ENCODE assay signal across 9 mouse cellular contexts in the genomic region with DNA sequence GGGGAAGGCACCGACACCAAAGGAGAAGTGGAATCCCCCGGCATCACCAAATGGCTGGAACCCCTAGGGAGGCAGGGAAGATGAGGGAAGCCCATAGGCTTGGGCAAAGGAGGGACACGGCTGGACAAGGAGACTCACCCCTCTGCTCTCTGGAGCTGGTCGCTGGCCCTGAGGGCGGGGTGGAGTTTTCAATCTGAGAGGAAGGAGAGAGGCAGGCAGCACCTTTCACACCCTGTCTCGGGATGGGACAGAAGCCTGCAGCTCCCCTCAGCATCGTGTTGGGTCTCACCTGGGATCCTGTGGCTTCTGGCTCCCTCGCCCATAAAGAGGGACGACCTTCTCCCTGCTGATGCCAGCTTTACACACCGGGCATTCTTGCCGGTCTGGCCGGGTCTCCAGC. TPM values are rescaled to one million over a fixed set of nuclear protein-coding genes. Genes with fewer than 3 reads are reported as not detected.
DNase-seq lines count a peak whose midpoint lies in the region; ATAC-seq and TF ChIP-seq lines count a peak whose summit lies in the region.
"Had no signal": no experiment of that assay in that cellular context is flagged by ENCODE, and none has a peak within 500 bp of the region (broad histone marks: within the 10 kb centered on the region; RNA-seq: fewer than 3 reads in every experiment).

No protein-coding gene starts in this region.

- WGBS in forebrain, embryonic 10.5 days = 92% methylated on average over 12 of the region's 12 CpGs
- 90% methylated on average over 12 of the region's 12 CpGs for WGBS in forebrain, embryonic 16.5 days
- 57% methylated on average over 12 of the region's 12 CpGs for WGBS in lung, postnatal 0 days
- WGBS in hindbrain, embryonic 14.5 days = 91% methylated on average over 12 of the region's 12 CpGs
- 90% methylated on average over 12 of the region's 12 CpGs for WGBS in midbrain, embryonic 15.5 days

- peaks cover 27% of the 10 kb centered on the region for H3K36me3 ChIP-seq in forebrain, embryonic 10.5 days (replicated peaks)
- H3K36me3 ChIP-seq in forebrain, embryonic 16.5 days (ENCODE audit: control insufficient read depth, insufficient read depth) = peaks cover 8% of the 10 kb centered on the region
- H3K36me3 ChIP-seq in lung, postnatal 0 days (ENCODE audit: insufficient read depth, low read length) = no peaks in the 10 kb centered on the region
- H3K36me3 ChIP-seq in hindbrain, embryonic 14.5 days (replicated peaks; ENCODE audit: control insufficient read depth, insufficient read depth) = peaks cover 12% of the 10 kb centered on the region
- peaks cover 11% of the 10 kb centered on the region; the same call in 1 of the 2 replicates for H3K36me3 ChIP-seq in midbrain, embryonic 15.5 days (replicated peaks)

- H3K4me2 ChIP-seq in forebrain, embryonic 16.5 days (ENCODE audit: low read length) = no peak overlapping the region
- H3K4me2 ChIP-seq in lung, postnatal 0 days (replicated peaks; ENCODE audit: low read depth, low read length) = peak overlapping the region; percentile 30; the same call in 1 of the 2 replicates
- H3K4me2 ChIP-seq in hindbrain, embryonic 14.5 days (replicated peaks) = peak overlapping the region; percentile 76
- H3K4me2 ChIP-seq in midbrain, embryonic 15.5 days = peak overlapping the region; percentile 63

- H3K27ac ChIP-seq in forebrain, embryonic 10.5 days = no peak overlapping the region
- H3K27ac ChIP-seq in forebrain, embryonic 16.5 days (ENCODE audit: low read length) = no peak overlapping the region
- peak overlapping the region; percentile 66 for H3K27ac ChIP-seq in lung, postnatal 0 days (ENCODE audit: low read length)
- no peak overlapping the region for H3K27ac ChIP-seq in hindbrain, embryonic 14.5 days
- no peak overlapping the region for H3K27ac ChIP-seq in midbrain, embryonic 15.5 days

- no peaks in the 10 kb centered on the region for H3K27me3 ChIP-seq in forebrain, embryonic 10.5 days (ENCODE audit: poor library complexity, severe bottlenecking)
- no peaks in the 10 kb centered on the region for H3K27me3 ChIP-seq in forebrain, embryonic 16.5 days (replicated peaks; ENCODE audit: control insufficient read depth, insufficient read depth, low read length)
- no peaks in the 10 kb centered on the region for H3K27me3 ChIP-seq in lung, postnatal 0 days (replicated peaks; ENCODE audit: insufficient read depth, low read length)
- H3K27me3 ChIP-seq in hindbrain, embryonic 14.5 days (ENCODE audit: control insufficient read depth, insufficient read depth, low read length) = no peaks in the 10 kb centered on the region
- H3K27me3 ChIP-seq in midbrain, embryonic 15.5 days (replicated peaks) = no peaks in the 10 kb centered on the region

- no peaks in the 10 kb centered on the region for H3K9me3 ChIP-seq in forebrain, embryonic 10.5 days
- no peaks in the 10 kb centered on the region for H3K9me3 ChIP-seq in forebrain, embryonic 16.5 days (ENCODE audit: control insufficient read depth, low read length)
- H3K9me3 ChIP-seq in lung, postnatal 0 days (ENCODE audit: low read length) = no peaks in the 10 kb centered on the region
- no peaks in the 10 kb centered on the region for H3K9me3 ChIP-seq in hindbrain, embryonic 14.5 days (ENCODE audit: control insufficient read depth, low read length)
- H3K9me3 ChIP-seq in midbrain, embryonic 15.5 days = no peaks in the 10 kb centered on the region

- no peak; the same call in 1 of the 2 replicates for TF ChIP-seq EP300 in lung, postnatal 0 days (IDR thresholded peaks at IDR 0.05)

- H3K9ac ChIP-seq in forebrain, embryonic 16.5 days (replicated peaks; ENCODE audit: low read depth, low read length) = no peak overlapping the region
- no peak overlapping the region for H3K9ac ChIP-seq in lung, postnatal 0 days (replicated peaks; ENCODE audit: low read depth)
- H3K9ac ChIP-seq in hindbrain, embryonic 14.5 days = 0 out of 2 replicates have a peak overlapping the region, but pooled peaks have one; percentile 71
- peak overlapping the region; percentile 66; the same call in 1 of the 2 replicates for H3K9ac ChIP-seq in midbrain, embryonic 15.5 days

- no peak for ATAC-seq in forebrain, embryonic 16.5 days
- no peak for ATAC-seq in lung, postnatal 0 days
- ATAC-seq in hindbrain, embryonic 14.5 days (ENCODE audit: low FRiP score) = no peak
- ATAC-seq in midbrain, embryonic 15.5 days (replicated peaks) = no peak

- H3K4me1 ChIP-seq in forebrain, embryonic 10.5 days = peaks cover 57% of the 10 kb centered on the region
- peaks cover 24% of the 10 kb centered on the region for H3K4me1 ChIP-seq in forebrain, embryonic 16.5 days (replicated peaks; ENCODE audit: control insufficient read depth, insufficient read depth, low read length)
- peaks cover 20% of the 10 kb centered on the region for H3K4me1 ChIP-seq in lung, postnatal 0 days (ENCODE audit: insufficient read depth, low read depth, low read length)
- H3K4me1 ChIP-seq in hindbrain, embryonic 14.5 days (replicated peaks; ENCODE audit: control insufficient read depth, insufficient read depth, low read length) = peaks cover 23% of the 10 kb centered on the region
- peaks cover 29% of the 10 kb centered on the region for H3K4me1 ChIP-seq in midbrain, embryonic 15.5 days

- no peak for TF ChIP-seq CTCF in lung, postnatal 0 days (IDR thresholded peaks at IDR 0.05)

- H3K4me3 ChIP-seq in forebrain, embryonic 10.5 days = peak overlapping the region; percentile 70; the same call in 1 of the 2 replicates
- H3K4me3 ChIP-seq in forebrain, embryonic 16.5 days (replicated peaks; ENCODE audit: low read length) = no peak overlapping the region
- no peak overlapping the region for H3K4me3 ChIP-seq in lung, postnatal 0 days (ENCODE audit: low read depth, low read length)
- no peak overlapping the region for H3K4me3 ChIP-seq in hindbrain, embryonic 14.5 days (replicated peaks; ENCODE audit: low read length)
- H3K4me3 ChIP-seq in midbrain, embryonic 15.5 days = peak overlapping the region; percentile 86; the same call in 1 of the 2 replicates

- DNase-seq in forebrain, embryonic 10.5 days (ENCODE audit: extremely low spot score, low spot score) = no peak
- DNase-seq in lung, postnatal 0 days (ENCODE audit: low spot score) = no peak
- DNase-seq in lung, postnatal 14 days = no peak
- no peak for DNase-seq in hindbrain, embryonic 14.5 days (ENCODE audit: low spot score)
- no peak for DNase-seq in embryo, embryonic 11 days
- no peak for DNase-seq in layer of hippocampus, postnatal 25 days (ENCODE audit: extremely low spot score in 1 of 2, low spot score in 1 of 2)
- DNase-seq: thymus, postnatal 14 days had no signal

RNA-seq across cellular contexts. Expression of a gene that starts 1.7 kb away (rescaled TPM):
- polyA plus RNA-seq in forebrain, embryonic 10.5 days (2016; fragmentation: Nextera tagmentation; extraction: Ambion mirVana) = 185 and 186 TPM in 2 replicates
- polyA plus RNA-seq in forebrain, embryonic 16.5 days (2015; fragmentation: Nextera tagmentation; extraction: Ambion mirVana) = 292 and 328 TPM in 2 replicates
- 81.5 and 84.1 TPM in 2 replicates for polyA plus RNA-seq in lung, postnatal 0 days (2015; fragmentation: Nextera tagmentation; extraction: Ambion mirVana)
- 196 and 211 TPM in 2 replicates for polyA plus RNA-seq in hindbrain, embryonic 14.5 days (2014; fragmentation: Nextera tagmentation; extraction: Ambion mirVana)
- 306 and 313 TPM in 2 replicates for polyA plus RNA-seq in midbrain, embryonic 15.5 days (2015; fragmentation: Nextera tagmentation; extraction: Ambion mirVana)
- total RNA-seq in layer of hippocampus, postnatal 25 days (2021) = 10 to 100 TPM; 81.0 to 85.5 TPM

RNA-seq across cellular contexts. Expression of a gene that starts 2.3 kb away (rescaled TPM):
- 60.8 and 62.7 TPM in 2 replicates for polyA plus RNA-seq in forebrain, embryonic 10.5 days (2016; fragmentation: Nextera tagmentation; extraction: Ambion mirVana)
- polyA plus RNA-seq in forebrain, embryonic 16.5 days (2015; fragmentation: Nextera tagmentation; extraction: Ambion mirVana) = 93.7 and 104 TPM in 2 replicates
- polyA plus RNA-seq in lung, postnatal 0 days (2015; fragmentation: Nextera tagmentation; extraction: Ambion mirVana) = 35.7 and 40.0 TPM in 2 replicates
- polyA plus RNA-seq in hindbrain, embryonic 14.5 days (2014; fragmentation: Nextera tagmentation; extraction: Ambion mirVana) = 123 and 126 TPM in 2 replicates
- polyA plus RNA-seq in midbrain, embryonic 15.5 days (2015; fragmentation: Nextera tagmentation; extraction: Ambion mirVana) = 128 and 130 TPM in 2 replicates
- total RNA-seq in layer of hippocampus, postnatal 25 days (2021) = 100 to 1,000 TPM; 170 to 172 TPM

RNA-seq across cellular contexts. Expression of a gene that starts 4.1 kb away (rescaled TPM):
- 2.3 TPM in 2 replicates for polyA plus RNA-seq in forebrain, embryonic 10.5 days (2016; fragmentation: Nextera tagmentation; extraction: Ambion mirVana)
- polyA plus RNA-seq in forebrain, embryonic 16.5 days (2015; fragmentation: Nextera tagmentation; extraction: Ambion mirVana) = 1.5 and 1.6 TPM in 2 replicates
- polyA plus RNA-seq in lung, postnatal 0 days (2015; fragmentation: Nextera tagmentation; extraction: Ambion mirVana) = 3,782 and 4,046 TPM in 2 replicates
- 1.1 and 1.4 TPM in 2 replicates for polyA plus RNA-seq in hindbrain, embryonic 14.5 days (2014; fragmentation: Nextera tagmentation; extraction: Ambion mirVana)
- 1.7 and 1.8 TPM in 2 replicates for polyA plus RNA-seq in midbrain, embryonic 15.5 days (2015; fragmentation: Nextera tagmentation; extraction: Ambion mirVana)
- 1 to 10 TPM in 1 of 2 experiments, under 1 TPM in 1; 0.94 to 1.1 TPM for total RNA-seq in layer of hippocampus, postnatal 25 days (2021)

RNA-seq across cellular contexts. Expression of a gene that starts 10.7 kb away (rescaled TPM):
- 15.6 and 15.7 TPM in 2 replicates for polyA plus RNA-seq in forebrain, embryonic 10.5 days (2016; fragmentation: Nextera tagmentation; extraction: Ambion mirVana)
- 5.3 and 7.6 TPM in 2 replicates for polyA plus RNA-seq in forebrain, embryonic 16.5 days (2015; fragmentation: Nextera tagmentation; extraction: Ambion mirVana)
- polyA plus RNA-seq in lung, postnatal 0 days (2015; fragmentation: Nextera tagmentation; extraction: Ambion mirVana) = 15.0 and 15.6 TPM in 2 replicates
- polyA plus RNA-seq in hindbrain, embryonic 14.5 days (2014; fragmentation: Nextera tagmentation; extraction: Ambion mirVana) = 7.1 and 10.5 TPM in 2 replicates
- 10.2 and 10.7 TPM in 2 replicates for polyA plus RNA-seq in midbrain, embryonic 15.5 days (2015; fragmentation: Nextera tagmentation; extraction: Ambion mirVana)
- total RNA-seq in layer of hippocampus, postnatal 25 days (2021) = 10 to 100 TPM; 55.8 to 61.5 TPM

RNA-seq across cellular contexts. Expression of a gene that starts 12.2 kb away (rescaled TPM):
- 5.9 and 6.5 TPM in 2 replicates for polyA plus RNA-seq in forebrain, embryonic 10.5 days (2016; fragmentation: Nextera tagmentation; extraction: Ambion mirVana)
- polyA plus RNA-seq in forebrain, embryonic 16.5 days (2015; fragmentation: Nextera tagmentation; extraction: Ambion mirVana) = 2.8 and 3.0 TPM in 2 replicates
- 34.7 and 41.0 TPM in 2 replicates for polyA plus RNA-seq in lung, postnatal 0 days (2015; fragmentation: Nextera tagmentation; extraction: Ambion mirVana)
- polyA plus RNA-seq in hindbrain, embryonic 14.5 days (2014; fragmentation: Nextera tagmentation; extraction: Ambion mirVana) = 4.2 and 4.7 TPM in 2 replicates
- 3.8 and 5.1 TPM in 2 replicates for polyA plus RNA-seq in midbrain, embryonic 15.5 days (2015; fragmentation: Nextera tagmentation; extraction: Ambion mirVana)
- 1 to 10 TPM; 1.3 to 2.1 TPM for total RNA-seq in layer of hippocampus, postnatal 25 days (2021)

Comparison
In these comparisons a context has a peak if more than half of its experiments do, and no peak if none do; other contexts are left out.
1. H3K4me3 ChIP-seq: peak in forebrain, embryonic 10.5 days (single experiment) and midbrain, embryonic 15.5 days (single experiment); none in forebrain, embryonic 16.5 days (single experiment), lung, postnatal 0 days (single experiment) and hindbrain, embryonic 14.5 days (single experiment).
2. H3K9ac ChIP-seq: peak in hindbrain, embryonic 14.5 days (single experiment) and midbrain, embryonic 15.5 days (single experiment); none in forebrain, embryonic 16.5 days (single experiment) and lung, postnatal 0 days (single experiment).
3. RNA of a gene that starts 4.1 kb away (polyA plus RNA-seq): 3,782 to 4,046 TPM in lung, postnatal 0 days; 2.3 TPM in forebrain, embryonic 10.5 days, 1.7 to 1.8 TPM in midbrain, embryonic 15.5 days, 1.5 to 1.6 TPM in forebrain, embryonic 16.5 days and 1.1 to 1.4 TPM in hindbrain, embryonic 14.5 days; every median in the first group is over 1,000 times any median in the second.